Mouse (Mus musculus): Measurements from ENCODE around the gene P2ry2.

P2ry2 gene

DNA sequence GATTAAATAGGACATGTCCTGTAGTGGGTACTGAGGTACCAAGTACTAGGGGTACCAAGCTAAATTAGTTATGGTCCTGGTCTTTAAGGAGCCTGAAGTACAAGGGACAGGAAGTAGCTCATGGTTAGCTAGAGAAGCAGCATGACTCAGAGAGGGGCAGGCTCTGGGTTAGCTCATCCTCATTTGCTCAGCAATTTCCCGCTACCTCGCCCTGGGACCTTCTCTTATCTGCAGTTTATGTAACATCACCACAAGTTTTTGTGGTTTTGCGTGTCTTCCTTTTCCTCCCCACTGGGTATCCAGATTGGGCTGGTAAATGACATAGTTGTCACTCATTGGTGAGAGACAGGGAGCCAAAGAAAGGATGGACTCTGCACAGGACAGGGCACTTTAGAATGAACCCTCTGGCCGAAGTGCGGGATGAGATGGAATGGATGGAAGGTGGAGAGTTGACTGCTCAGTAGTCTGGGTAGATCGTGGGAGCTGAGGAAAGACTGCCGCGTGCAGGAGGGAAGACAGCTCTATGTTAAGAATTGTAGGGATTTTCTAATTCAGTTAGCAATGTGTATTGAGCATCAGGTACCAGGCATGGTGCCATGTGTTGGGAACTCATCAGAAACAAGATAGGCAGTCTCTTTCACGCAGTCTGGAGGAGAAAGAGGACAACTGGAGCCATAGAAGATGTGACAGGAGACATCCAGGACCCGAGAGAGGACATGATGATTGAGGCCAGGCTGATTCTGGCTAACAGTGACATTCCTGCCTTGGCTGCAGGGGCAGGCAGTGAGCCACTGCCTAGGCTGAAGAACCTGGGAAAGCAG, 15.2 kb upstream of the P2ry2 start:
- DNase-seq (ENCODE audit: low spot score in 2 of 2) = no peak

DNA sequence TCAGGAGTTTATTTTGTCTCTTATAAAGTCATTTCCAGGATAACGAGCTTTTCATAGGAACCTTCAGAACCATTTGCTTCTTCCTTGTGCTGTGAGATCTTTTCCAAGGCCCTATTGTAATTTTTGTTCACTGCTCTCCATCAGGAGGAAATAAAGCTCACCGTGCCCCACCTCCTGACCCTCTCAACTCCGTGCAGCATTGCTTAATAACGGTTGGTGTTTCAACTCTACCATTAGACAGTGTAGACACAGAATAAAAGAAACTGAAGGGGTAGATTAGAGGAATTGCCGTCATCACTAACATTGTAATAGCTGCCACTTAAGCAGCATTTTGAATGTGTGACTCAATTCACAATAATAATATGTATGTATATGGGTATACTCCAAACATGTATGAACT, 14.2 kb upstream of the P2ry2 start:
- no peak for DNase-seq (ENCODE audit: low spot score in 2 of 2)

DNA sequence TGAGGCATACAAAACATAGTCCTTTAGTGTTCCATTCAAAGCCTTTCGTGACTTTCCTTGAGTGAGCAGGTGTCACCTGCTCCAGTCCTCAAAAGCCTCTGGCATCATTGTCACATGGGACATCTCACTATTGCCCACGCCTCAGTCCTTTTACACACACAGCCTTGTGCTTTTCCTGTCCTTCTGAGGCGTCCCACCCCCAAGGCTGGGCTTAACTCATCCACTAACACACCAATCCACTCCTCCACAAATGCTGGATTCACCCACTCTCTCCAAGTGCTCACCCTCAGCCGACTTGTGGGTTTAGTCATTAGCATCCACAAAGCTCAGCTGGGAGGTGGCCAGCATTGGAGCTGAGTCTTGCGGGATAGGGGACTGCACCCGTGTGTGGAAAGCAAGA, 4.8 kb upstream of the P2ry2 start:
- peak in 1 of 2 experiments; percentile 4 for DNase-seq (ENCODE audit: low spot score in 2 of 2)

GRCm38 (mm10) chr7:101017021-101017461, 4.4 kb upstream of the P2ry2 start:
- no peak for DNase-seq (ENCODE audit: low spot score in 2 of 2)

DNA sequence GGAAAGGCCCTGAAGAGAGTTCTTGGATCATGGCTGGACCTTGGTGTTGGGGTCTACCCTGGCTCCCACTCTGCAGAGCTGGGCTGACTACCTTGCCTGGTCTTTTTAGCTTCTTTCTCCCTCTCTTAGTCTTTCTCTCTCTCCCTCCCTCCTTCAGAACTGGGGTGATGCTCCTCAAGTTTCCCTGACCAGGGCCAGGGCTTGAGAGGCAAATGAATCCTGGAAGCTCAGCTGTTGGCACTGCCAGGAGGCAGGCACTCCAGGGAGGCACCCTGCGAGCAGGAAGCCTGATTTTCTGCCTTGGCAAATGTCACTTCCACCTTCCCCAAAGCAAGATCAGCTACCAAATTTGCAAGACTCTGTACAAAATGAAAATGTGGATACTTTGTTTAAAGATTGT, 2.3 kb upstream of the P2ry2 start:
- no peak for DNase-seq (ENCODE audit: low spot score in 2 of 2)

DNA sequence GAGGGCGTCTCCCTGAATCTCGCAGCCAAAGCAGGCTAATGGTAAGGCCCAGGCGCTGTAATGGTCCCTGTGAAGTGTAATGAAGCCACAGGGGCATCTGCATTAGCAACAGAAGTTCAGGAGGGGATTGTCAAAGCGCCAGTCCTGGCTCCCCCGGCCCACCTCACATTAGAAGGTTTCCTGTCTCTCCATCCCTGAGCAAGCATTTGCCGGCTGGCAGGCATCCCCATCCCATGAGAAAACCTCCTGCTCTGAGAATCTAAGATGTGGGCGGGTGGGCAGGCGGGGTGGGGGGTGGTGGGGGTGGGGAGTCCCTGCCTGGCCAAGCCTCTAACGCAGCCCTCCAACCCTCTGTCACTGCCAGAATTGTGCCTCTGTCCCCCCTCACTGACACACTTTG, 1.4 kb upstream of the P2ry2 start:
- DNase-seq (ENCODE audit: low spot score in 2 of 2) = no peak

- no peak for DNase-seq (ENCODE audit: low spot score in 2 of 2)
Measured at GRCm38 (mm10) chr7:101011681-101012367, 842 bp downstream of the P2ry2 start.

DNA sequence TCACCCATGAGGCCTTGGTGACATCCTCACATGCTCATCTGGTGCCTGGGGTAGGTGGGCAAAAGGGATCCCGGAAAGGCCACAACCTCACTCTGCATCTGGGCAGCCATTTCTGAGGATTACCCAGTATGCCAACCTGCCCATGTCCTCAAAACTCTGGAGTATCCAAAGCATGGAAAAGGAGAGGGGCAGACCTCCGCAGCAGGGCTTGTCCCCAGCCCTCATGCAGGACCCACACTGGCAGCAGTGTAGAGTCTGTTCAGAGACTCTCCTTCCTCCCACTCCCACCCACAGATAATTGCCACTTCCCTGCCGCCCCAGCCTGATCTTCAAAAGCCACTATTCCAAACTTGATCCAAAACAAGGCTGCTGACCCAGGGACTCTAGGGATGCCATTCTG, 1.9 kb downstream of the P2ry2 start:
- no peak for DNase-seq (ENCODE audit: low spot score in 2 of 2)

GRCm38 (mm10) chr7:101006201-101006600, 6.5 kb downstream of the P2ry2 start:
- DNase-seq (ENCODE audit: low spot score in 2 of 2) = no peak

- DNase-seq (ENCODE audit: low spot score in 2 of 2) = no peak
Measured at GRCm38 (mm10) chr7:101005119-101005518, 7.5 kb downstream of the P2ry2 start.

- no peak for DNase-seq (ENCODE audit: low spot score in 2 of 2)
Measured at GRCm38 (mm10) chr7:101003442-101004326, 9.0 kb downstream of the P2ry2 start.

GRCm38 (mm10) chr7:101002274-101002673, 10.4 kb downstream of the P2ry2 start:
- DNase-seq (ENCODE audit: low spot score in 2 of 2) = no peak

DNA sequence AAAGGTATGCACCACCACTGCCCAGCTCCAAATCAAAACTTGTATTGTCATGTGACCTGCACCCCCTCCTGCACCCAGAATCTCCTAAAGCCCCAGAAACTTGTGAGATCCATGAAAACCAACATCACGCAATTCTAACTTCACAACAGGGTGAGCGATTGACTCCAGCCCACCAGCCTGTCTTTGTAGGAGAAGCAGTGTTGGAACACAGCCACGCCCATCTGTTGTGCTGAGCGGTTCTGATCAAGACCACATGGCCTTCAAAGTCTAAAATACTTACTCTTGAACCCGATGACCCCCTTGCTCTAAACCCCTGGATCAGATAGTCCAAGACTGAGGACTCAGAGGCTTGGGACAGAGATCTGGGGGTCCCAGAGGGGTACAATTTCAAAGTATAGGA, 13.0 kb downstream of the P2ry2 start:
- DNase-seq (ENCODE audit: low spot score in 2 of 2) = no peak

DNA sequence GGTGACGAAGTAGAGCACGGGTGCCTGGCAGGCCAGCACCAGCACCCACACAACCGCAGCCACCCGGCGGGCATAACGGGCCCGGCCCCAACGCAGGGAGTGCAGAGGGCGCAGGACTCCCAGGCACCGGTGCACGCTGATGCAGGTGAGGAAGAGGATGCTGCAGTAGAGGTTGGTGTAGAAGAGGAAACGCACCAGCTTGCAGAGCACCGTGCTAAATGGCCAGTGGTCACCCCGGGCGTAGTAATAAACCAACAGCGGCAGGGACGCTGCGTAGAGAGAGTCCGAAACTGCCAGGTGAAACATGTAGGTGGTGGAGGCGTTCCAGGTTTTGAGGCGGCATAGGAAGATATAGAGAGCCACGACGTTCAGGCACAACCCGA, 14.1 kb downstream of the P2ry2 start:
- no peak for DNase-seq (ENCODE audit: low spot score in 2 of 2)

GRCm38 (mm10) chr7:100997951-100998577, 14.6 kb downstream of the P2ry2 start:
- DNase-seq (ENCODE audit: low spot score in 2 of 2) = no peak

DNA sequence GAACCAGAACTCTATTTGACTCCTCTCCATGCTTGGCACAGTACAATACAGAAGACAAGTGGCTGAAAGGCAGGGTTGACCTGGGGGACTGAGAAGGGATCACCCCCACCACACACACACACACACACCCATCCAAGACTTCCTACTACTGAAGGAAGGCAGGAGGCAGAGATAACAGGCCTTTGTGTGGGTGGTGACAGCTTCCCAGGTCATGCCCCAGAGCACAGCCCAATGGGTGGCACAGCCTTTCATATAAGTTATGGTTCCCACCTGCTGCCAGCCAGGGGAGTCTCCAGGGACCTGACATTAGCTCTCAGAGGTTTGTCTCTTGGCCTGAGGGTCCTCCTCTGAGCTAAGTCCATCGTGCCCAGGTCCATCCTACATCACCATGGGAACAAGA, 15.5 kb downstream of the P2ry2 start:
- no peak for DNase-seq (ENCODE audit: low spot score in 2 of 2)

- DNase-seq (ENCODE audit: low spot score in 2 of 2) = no peak
Measured at GRCm38 (mm10) chr7:100995951-100996350, 16.7 kb downstream of the P2ry2 start.

- DNase-seq (ENCODE audit: low spot score in 2 of 2) = no peak
Measured at GRCm38 (mm10) chr7:100995260-100995864, 17.3 kb downstream of the P2ry2 start.

DNA sequence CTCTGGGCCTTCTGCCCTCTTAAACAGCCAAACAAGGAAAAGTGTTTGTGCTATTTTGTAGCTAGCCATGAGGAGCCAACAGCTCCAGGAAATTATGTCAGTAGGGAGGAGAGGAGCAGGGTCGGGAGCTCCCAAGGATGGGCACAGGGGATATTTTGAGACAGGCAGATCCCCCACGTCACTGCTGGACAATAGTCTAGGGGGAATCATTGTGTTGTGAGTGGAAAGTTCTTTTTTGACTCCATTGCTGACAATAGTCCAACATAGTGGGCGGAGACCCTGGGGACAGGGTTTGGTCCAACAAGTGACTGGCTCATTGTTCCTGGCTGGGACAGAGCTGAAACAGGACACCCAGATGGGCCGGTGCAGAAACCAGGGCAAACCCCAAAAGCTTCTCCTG, 19.5 kb downstream of the P2ry2 start:
- no peak for DNase-seq (ENCODE audit: low spot score in 2 of 2)

- no peak for DNase-seq (ENCODE audit: low spot score in 2 of 2)
Measured at GRCm38 (mm10) chr7:100991972-100992371, 20.7 kb downstream of the P2ry2 start.

GRCm38 (mm10) chr7:100990636-100991311, 21.9 kb downstream of the P2ry2 start:
- no peak for DNase-seq (ENCODE audit: low spot score in 2 of 2)

Data from frontal cortex, postnatal 25 days (tissue).